Mouse (Mus musculus) G1E (cell line): Measurements from ENCODE around the gene BC035044. TPM values are rescaled to one million over a fixed set of nuclear protein-coding genes. Genes with fewer than 3 reads are reported as not detected.

Source experiments
- ATAC-seq: 2 replicates; pipeline ENCODE4 v1.8.0; 2016; ENCODE audit warnings: mild to moderate bottlenecking; ENCODE audit not compliant: insufficient number of reproducible peaks, poor library complexity, low FRiP score, severe bottlenecking; ENCODE audit errors: extremely low read depth
- DNase-seq: peaks from one replicate; pipeline ENCODE4 v3.0.0; 2012; ENCODE audit warnings: low spot score
- H3K27me3 ChIP-seq: 2 replicates; pipeline ENCODE4 v1.6.1; 2012; ENCODE audit warnings: mild to moderate bottlenecking, low read length, inconsistent platforms; ENCODE audit not compliant: insufficient read depth
- H3K36me3 ChIP-seq: replicated peaks from 2 replicates; pipeline ENCODE3; 2012; ENCODE audit warnings: mild to moderate bottlenecking, inconsistent platforms
- H3K4me1 ChIP-seq: 2 replicates; pipeline ENCODE4 v1.6.1; 2012; ENCODE audit warnings: low read depth, low read length, inconsistent platforms, mixed read lengths; ENCODE audit not compliant: insufficient read depth
- H3K4me3 ChIP-seq: 2 replicates; pipeline ENCODE4 v1.5.1; 2012; ENCODE audit warnings: low read depth, mild to moderate bottlenecking, inconsistent platforms, low read length, moderate library complexity, mixed read lengths
- H3K9me3 ChIP-seq: replicated peaks from 2 replicates; pipeline ENCODE4 v1.6.1; 2012; ENCODE audit warnings: inconsistent platforms
- CTCF ChIP-seq: IDR thresholded peaks from 2 replicates; pipeline ENCODE4 v1.5.1; 2012; ENCODE audit warnings: low read depth, low read length, inconsistent platforms, mixed read lengths
- GATA1 ChIP-seq: IDR thresholded peaks from 2 replicates; pipeline ENCODE4 v1.6.1; 2012; ENCODE audit warnings: borderline replicate concordance, low read length, inconsistent platforms, mixed read lengths
- GATA2 ChIP-seq: IDR thresholded peaks from 2 replicates; pipeline ENCODE4 v1.6.1; 2012; ENCODE audit warnings: low read depth, low read length, inconsistent platforms, borderline replicate concordance
- POLR2AphosphoS5 ChIP-seq: IDR thresholded peaks from 2 replicates; pipeline ENCODE4 v1.6.1; 2012; ENCODE audit warnings: low read depth, low read length, inconsistent platforms; ENCODE audit not compliant: insufficient replicate concordance
- TAL1 ChIP-seq: conservative IDR thresholded peaks from 2 replicates; pipeline ENCODE4 v1.6.1; 2012; ENCODE audit warnings: low read depth, low read length, inconsistent platforms, mixed read lengths
- polyA plus RNA-seq: library from polyadenylated mRNA; stranded (reverse); fragments of >175 nt; gene quantifications from 2 replicates; pipeline ENCODE4 v1.2.3, GENCODE M21; 2012
- total RNA-seq, 2 experiments: library from RNA; stranded (forward) in 1 of 2; stranded (reverse) in 1 of 2; fragments of 200-1000 nt in 1 of 2; fragments of >200 nt in 1 of 2; fragmentation: Nextera tagmentation in 1 of 2; gene quantifications; 2 replicates each; pipeline ENCODE4 v1.2.3; 2014 to 2017

Gene BC035044
- total and polyA plus RNA-seq, 3 experiments: 0.05 TPM; not detected in 2

DNA sequence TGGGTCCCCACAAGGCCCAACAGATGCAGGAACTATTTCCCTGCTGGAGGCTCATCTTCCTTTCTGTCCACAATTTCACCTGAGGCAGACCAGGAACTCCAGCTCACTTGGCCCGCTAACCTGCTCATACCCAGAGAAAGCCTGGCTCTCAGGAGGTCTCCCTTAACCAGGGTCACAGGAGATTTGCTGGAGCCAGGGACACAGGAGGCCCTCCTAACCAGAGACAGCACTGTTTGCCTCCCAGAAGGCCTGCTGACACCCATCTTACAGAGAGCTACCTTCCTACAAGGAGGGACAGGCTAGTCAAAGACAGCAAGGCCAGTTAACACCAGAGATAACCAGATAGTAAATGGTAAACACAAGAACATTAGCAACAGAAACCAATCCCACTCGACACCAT lies 33.0 kb downstream of the BC035044 start:
- no peak for TF ChIP-seq GATA2
- no peak for TF ChIP-seq CTCF

DNA sequence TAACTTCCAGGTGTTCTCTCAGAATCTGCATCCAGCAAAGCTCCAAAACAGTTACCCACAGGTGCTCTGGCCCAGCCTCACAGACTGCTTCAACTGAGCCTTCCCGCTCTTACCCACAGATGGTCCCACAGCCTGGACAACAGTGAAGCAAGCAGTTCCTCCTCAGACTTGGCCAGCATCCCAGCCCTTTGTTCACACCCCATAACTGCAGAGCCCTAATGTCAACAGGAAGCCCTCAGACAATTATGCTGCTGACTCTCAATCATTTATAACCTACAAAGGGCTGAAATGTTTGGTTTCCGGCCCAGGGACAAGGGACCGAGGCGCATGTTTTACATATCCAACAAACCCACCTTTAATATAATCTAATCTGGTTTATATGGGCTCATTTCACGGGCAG lies 34.7 kb downstream of the BC035044 start:
- no peak for DNase-seq
- no peak for ATAC-seq

More for the DNA sequence above, 33.0 kb downstream of the BC035044 start:
- DNase-seq (no peak), ATAC-seq (no peak)
- H3K4me1 ChIP-seq: no peaks in the 10 kb centered on the region
- H3K36me3 ChIP-seq: no peaks in the 10 kb centered on the region
- H3K4me3 ChIP-seq: no peak overlapping the region
- H3K27me3 ChIP-seq: no peaks in the 10 kb centered on the region
- peaks cover 24% of the 10 kb centered on the region for H3K9me3 ChIP-seq

DNA sequence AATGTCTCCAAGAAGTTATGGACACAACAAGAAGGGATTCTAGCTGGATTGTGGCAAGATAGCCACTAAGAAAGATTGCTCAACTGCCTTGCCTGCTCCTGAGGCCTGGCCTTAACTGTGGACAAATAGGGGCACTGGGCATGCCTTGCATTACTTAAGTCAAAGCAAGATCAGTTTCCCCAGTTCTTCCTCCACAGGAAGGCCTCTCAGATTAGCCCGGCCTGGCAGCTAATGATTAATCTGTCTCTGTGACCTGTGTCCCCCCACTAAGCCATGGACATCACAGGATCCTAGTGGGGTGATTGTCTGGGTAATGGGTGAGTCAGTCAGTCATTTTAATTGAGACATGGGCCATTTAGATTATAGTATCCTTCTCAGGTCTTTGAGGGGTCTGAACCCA lies 35.4 kb downstream of the BC035044 start:
- no peak for ATAC-seq
- no peaks in the 10 kb centered on the region for H3K27me3 ChIP-seq
- no peaks in the 10 kb centered on the region for H3K36me3 ChIP-seq
- no peak overlapping the region for H3K4me3 ChIP-seq
- H3K4me1 ChIP-seq: no peaks in the 10 kb centered on the region
- peaks cover 36% of the 10 kb centered on the region for H3K9me3 ChIP-seq
- TF ChIP-seq GATA1 (no peak), POLR2AphosphoS5 (no peak), CTCF (no peak), GATA2 (no peak), TAL1 (no peak)
- no peak for DNase-seq

More for the DNA sequence above, 34.7 kb downstream of the BC035044 start:
- no peak for TF ChIP-seq GATA1
- no peak for TF ChIP-seq GATA2
- TF ChIP-seq POLR2AphosphoS5: no peak
- TF ChIP-seq TAL1: no peak
- no peak for TF ChIP-seq CTCF
- Histone ChIP-seq H3K36me3 (no peaks in the 10 kb centered on the region), H3K4me3 (no peak overlapping the region), H3K4me1 (no peaks in the 10 kb centered on the region), H3K9me3 (peaks cover 36% of the 10 kb centered on the region), H3K27me3 (no peaks in the 10 kb centered on the region)

DNA sequence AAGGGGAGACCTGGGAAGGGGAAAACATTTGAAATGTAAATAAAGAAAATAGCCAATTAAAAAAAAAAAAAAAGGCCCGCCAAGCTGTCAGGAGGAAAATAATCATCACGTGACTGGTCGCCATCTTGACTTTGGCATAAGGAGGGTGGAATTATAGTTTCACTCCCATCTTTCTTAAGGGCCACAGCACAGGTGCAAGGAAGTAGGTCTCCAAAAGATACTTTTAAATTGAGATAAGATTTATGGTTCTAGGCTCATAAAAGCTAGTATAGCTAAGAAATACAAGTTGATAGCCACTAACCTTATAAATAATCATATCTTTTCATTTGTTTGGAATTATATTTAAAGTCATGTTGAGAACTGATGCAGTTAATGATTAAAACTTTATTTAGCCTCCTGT lies 36.0 kb downstream of the BC035044 start:
- no peak for DNase-seq
- no peak for ATAC-seq
- H3K4me3 ChIP-seq: no peak overlapping the region
- TF ChIP-seq POLR2AphosphoS5 (no peak), CTCF (no peak), GATA1 (no peak), GATA2 (no peak), TAL1 (no peak)
- no peaks in the 10 kb centered on the region for H3K27me3 ChIP-seq
- H3K36me3 ChIP-seq: no peaks in the 10 kb centered on the region
- H3K4me1 ChIP-seq: no peaks in the 10 kb centered on the region
- H3K9me3 ChIP-seq: peaks cover 37% of the 10 kb centered on the region

DNA sequence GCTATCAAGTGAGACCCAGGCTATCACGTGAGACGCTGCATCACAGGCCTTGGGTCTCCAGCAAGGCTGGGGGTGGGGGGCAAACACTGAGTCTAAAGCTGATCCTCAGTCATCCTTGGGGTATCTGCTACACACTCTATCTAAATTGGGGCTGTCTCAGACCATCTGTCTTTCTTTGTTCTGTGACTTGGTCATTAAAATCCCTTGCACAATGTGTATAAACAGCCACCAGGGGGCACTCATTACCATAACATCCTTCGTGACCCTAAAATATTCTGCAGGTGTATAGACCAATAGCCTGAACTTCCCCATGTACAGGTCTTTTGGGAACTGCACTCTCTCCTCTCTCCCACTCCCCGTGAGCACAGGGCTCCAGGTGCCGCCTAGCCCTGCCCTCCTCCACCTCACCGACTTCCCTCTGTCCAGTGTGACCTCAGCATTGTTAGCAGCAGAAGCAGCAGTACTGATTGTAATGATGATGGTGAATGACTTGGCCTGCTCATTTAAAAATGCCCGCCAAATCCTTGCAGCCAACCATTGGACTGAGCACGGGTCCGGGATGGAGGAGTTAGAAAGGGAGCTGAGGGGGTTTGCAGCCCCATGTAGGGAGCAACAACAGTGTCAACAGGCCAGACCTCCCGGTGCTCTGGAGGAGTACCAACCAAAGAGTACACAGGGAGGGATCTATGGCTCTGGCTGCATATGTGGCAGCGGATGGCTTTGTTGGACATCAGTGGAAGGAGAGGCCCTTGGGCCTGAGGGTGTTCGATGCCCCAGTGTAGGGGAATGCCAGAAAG lies 36.7 kb downstream of the BC035044 start:
- TF ChIP-seq CTCF: no peak
- TF ChIP-seq TAL1: no peak
- TF ChIP-seq GATA2: no peak
- DNase-seq (no peak), ATAC-seq (no peak; the same call in 1 of the 2 replicates)
- no peaks in the 10 kb centered on the region for H3K27me3 ChIP-seq
- H3K9me3 ChIP-seq: peaks cover 39% of the 10 kb centered on the region
- no peaks in the 10 kb centered on the region for H3K4me1 ChIP-seq
- no peak overlapping the region for H3K4me3 ChIP-seq
- no peaks in the 10 kb centered on the region for H3K36me3 ChIP-seq

DNA sequence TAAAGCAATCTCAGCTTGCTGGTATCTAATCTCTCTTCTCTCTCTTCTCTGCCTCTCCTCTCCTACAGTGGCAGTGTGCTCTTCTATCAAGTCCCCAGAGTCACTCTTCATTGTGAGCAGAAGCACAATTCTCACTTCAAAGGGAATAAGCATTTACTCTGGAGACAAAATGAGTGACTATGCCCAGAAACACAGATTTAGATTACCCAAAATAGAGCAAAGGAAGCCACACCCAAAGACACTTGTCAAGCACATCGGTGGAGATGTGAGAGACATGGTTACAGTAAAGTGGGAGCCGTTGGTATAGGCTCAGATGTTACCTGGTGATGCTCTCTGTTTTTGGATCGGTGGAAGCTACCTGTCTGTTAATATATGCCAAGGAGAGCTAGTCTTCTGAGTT lies 38.2 kb downstream of the BC035044 start:
- peaks cover 36% of the 10 kb centered on the region for H3K9me3 ChIP-seq
- DNase-seq (no peak), ATAC-seq (no peak)
- H3K27me3 ChIP-seq: no peaks in the 10 kb centered on the region
- no peaks in the 10 kb centered on the region for H3K36me3 ChIP-seq
- H3K4me1 ChIP-seq: no peaks in the 10 kb centered on the region
- H3K4me3 ChIP-seq: no peak overlapping the region
- no peak for TF ChIP-seq TAL1
- no peak for TF ChIP-seq CTCF
- TF ChIP-seq GATA1: no peak
- TF ChIP-seq POLR2AphosphoS5: no peak
- TF ChIP-seq GATA2: no peak

DNA sequence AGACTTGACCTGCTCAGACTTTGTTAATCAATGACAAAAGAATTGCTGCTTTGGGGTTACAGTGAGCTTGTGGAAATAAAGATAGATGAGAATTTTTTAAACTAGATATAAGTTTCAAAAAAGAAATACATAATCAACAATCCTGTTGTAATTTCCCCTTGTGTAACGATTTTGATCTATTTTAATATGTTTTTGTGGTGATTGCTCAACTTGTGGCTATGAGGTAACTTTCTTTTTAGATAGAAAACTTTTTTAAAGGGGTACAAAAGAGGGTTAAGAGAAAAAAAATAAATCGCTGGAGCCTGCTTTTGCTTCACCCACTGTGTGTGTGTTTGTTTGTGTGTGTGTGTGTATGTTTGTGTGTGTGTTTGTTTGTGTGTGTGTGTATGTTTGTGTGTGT lies 39.8 kb downstream of the BC035044 start:
- no peak for ATAC-seq
- Histone ChIP-seq H3K9me3 (peaks cover 41% of the 10 kb centered on the region), H3K36me3 (no peaks in the 10 kb centered on the region), H3K4me3 (no peak overlapping the region), H3K27me3 (no peaks in the 10 kb centered on the region), H3K4me1 (no peaks in the 10 kb centered on the region)
- TF ChIP-seq GATA1 (no peak), GATA2 (no peak), TAL1 (no peak), CTCF (no peak), POLR2AphosphoS5 (no peak)
- DNase-seq: no peak
